Mouse (Mus musculus): ENCODE measurements at regions not wholly inside any gene's neighbourhood (a gene's known extent, or its start where the extent isn't known, plus 50 kb on each side); places are given as distances from the start of the nearest gene placed in this dataset.

- 0 out of 2 replicates have a peak, but pooled peaks cover 2% of the 10 kb centered on the region for H3K27me3 ChIP-seq (ENCODE audit: control insufficient read depth, insufficient read depth, low read depth, low read length)
- H3K36me3 ChIP-seq (ENCODE audit: control insufficient read depth, insufficient read depth, low read length), result no peaks in the 10 kb centered on the region
- H3K4me1 ChIP-seq (ENCODE audit: control insufficient read depth, insufficient read depth, low read length), result peaks cover 7% of the 10 kb centered on the region
- H3K9me3 ChIP-seq (replicated peaks; ENCODE audit: control insufficient read depth, low read length, poor library complexity, severe bottlenecking), result no peaks in the 10 kb centered on the region
- H3K4me3 ChIP-seq (ENCODE audit: low read depth, low read length), result no peak overlapping the region
- no peak overlapping the region for H3K4me2 ChIP-seq (ENCODE audit: low read length)
- H3K9ac ChIP-seq (ENCODE audit: low read depth, low read length), result no peak overlapping the region
- no peak for ATAC-seq
- no peak overlapping the region for H3K27ac ChIP-seq (ENCODE audit: low read length)
These were observed 210.5 kb upstream of the Prok2 start for GRCm38 (mm10) chr6:99936716-99937115.

GRCm38 (mm10) chr6:99935373-99935772 lies 209.2 kb upstream of the Prok2 start:
- ATAC-seq, result no peak
- H3K27ac ChIP-seq (ENCODE audit: low read length), result no peak overlapping the region
- H3K27me3 ChIP-seq (ENCODE audit: control insufficient read depth, insufficient read depth, low read depth, low read length), result no peaks in the 10 kb centered on the region
- H3K36me3 ChIP-seq (ENCODE audit: control insufficient read depth, insufficient read depth, low read length), result no peaks in the 10 kb centered on the region
- H3K9me3 ChIP-seq (replicated peaks; ENCODE audit: control insufficient read depth, low read length, poor library complexity, severe bottlenecking), result no peaks in the 10 kb centered on the region
- H3K4me1 ChIP-seq (ENCODE audit: control insufficient read depth, insufficient read depth, low read length), result peaks cover 7% of the 10 kb centered on the region
- no peak overlapping the region for H3K4me3 ChIP-seq (ENCODE audit: low read depth, low read length)
- H3K4me2 ChIP-seq (ENCODE audit: low read length), result no peak overlapping the region
- H3K9ac ChIP-seq (ENCODE audit: low read depth, low read length), result no peak overlapping the region
- WGBS, result 82% methylated on average over 4 of the region's 4 CpGs

- Histone ChIP-seq H3K4me3 (ENCODE audit: low read depth, low read length) (no peak overlapping the region), H3K27ac (ENCODE audit: low read length) (no peak overlapping the region), H3K9me3 (replicated peaks; ENCODE audit: control insufficient read depth, low read length, poor library complexity, severe bottlenecking) (no peaks in the 10 kb centered on the region), H3K9ac (ENCODE audit: low read depth, low read length) (no peak overlapping the region), H3K4me2 (ENCODE audit: low read length) (no peak overlapping the region), H3K36me3 (ENCODE audit: control insufficient read depth, insufficient read depth, low read length) (no peaks in the 10 kb centered on the region), H3K4me1 (ENCODE audit: control insufficient read depth, insufficient read depth, low read length) (peaks cover 7% of the 10 kb centered on the region), H3K27me3 (ENCODE audit: control insufficient read depth, insufficient read depth, low read depth, low read length) (no peaks in the 10 kb centered on the region)
- WGBS, result 72% methylated on average over 5 of the region's 5 CpGs
- ATAC-seq, result no peak
These were observed 208.2 kb upstream of the Prok2 start for GRCm38 (mm10) chr6:99934394-99934793.

- Histone ChIP-seq H3K36me3 (ENCODE audit: control insufficient read depth, insufficient read depth, low read length) (no peaks in the 10 kb centered on the region), H3K9ac (ENCODE audit: low read depth, low read length) (no peak overlapping the region), H3K27ac (ENCODE audit: low read length) (no peak overlapping the region), H3K27me3 (ENCODE audit: control insufficient read depth, insufficient read depth, low read depth, low read length) (no peaks in the 10 kb centered on the region), H3K4me1 (ENCODE audit: control insufficient read depth, insufficient read depth, low read length) (no peaks in the 10 kb centered on the region; the same call in 1 of the 2 replicates), H3K4me3 (ENCODE audit: low read depth, low read length) (no peak overlapping the region), H3K4me2 (ENCODE audit: low read length) (no peak overlapping the region), H3K9me3 (replicated peaks; ENCODE audit: control insufficient read depth, low read length, poor library complexity, severe bottlenecking) (no peaks in the 10 kb centered on the region)
- 76% methylated on average over 5 of the region's 5 CpGs for WGBS
- ATAC-seq, result no peak
These were observed 207.2 kb upstream of the Prok2 start for GRCm38 (mm10) chr6:99933404-99933803.

GRCm38 (mm10) chr6:99932923-99933322 lies 206.7 kb upstream of the Prok2 start:
- H3K4me3 ChIP-seq (ENCODE audit: low read depth, low read length), result no peak overlapping the region
- no peaks in the 10 kb centered on the region; the same call in 1 of the 2 replicates for H3K4me1 ChIP-seq (ENCODE audit: control insufficient read depth, insufficient read depth, low read length)
- H3K27ac ChIP-seq (ENCODE audit: low read length), result no peak overlapping the region
- no peaks in the 10 kb centered on the region for H3K27me3 ChIP-seq (ENCODE audit: control insufficient read depth, insufficient read depth, low read depth, low read length)
- 50% methylated on average over 2 of the region's 2 CpGs for WGBS
- no peak overlapping the region for H3K4me2 ChIP-seq (ENCODE audit: low read length)
- H3K36me3 ChIP-seq (ENCODE audit: control insufficient read depth, insufficient read depth, low read length), result no peaks in the 10 kb centered on the region
- ATAC-seq, result no peak
- H3K9me3 ChIP-seq (replicated peaks; ENCODE audit: control insufficient read depth, low read length, poor library complexity, severe bottlenecking), result no peaks in the 10 kb centered on the region
- no peak overlapping the region for H3K9ac ChIP-seq (ENCODE audit: low read depth, low read length)

DNA sequence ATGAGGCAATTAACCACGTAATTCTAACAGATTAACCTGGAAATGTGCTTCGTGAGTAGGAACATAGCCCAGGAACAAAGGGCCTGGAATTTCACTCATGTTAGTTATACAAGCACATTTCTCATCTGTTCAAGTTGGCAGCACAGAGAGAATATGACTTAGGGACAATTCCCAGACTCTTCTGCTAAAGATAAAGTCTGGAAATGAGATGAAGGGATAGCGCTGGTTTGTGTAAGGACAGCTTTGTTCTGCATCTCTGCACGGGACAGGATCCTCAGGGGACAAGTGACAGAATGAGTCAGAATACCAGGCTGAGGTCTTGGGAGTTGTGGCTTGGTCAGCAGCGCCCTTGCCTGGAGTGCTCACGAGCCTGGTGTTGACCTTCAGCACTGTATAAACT lies 206.2 kb upstream of the Prok2 start:
- no peak overlapping the region for H3K4me3 ChIP-seq (ENCODE audit: low read depth, low read length)
- H3K9ac ChIP-seq (ENCODE audit: low read depth, low read length), result no peak overlapping the region
- no peak overlapping the region for H3K4me2 ChIP-seq (ENCODE audit: low read length)
- H3K36me3 ChIP-seq (ENCODE audit: control insufficient read depth, insufficient read depth, low read length), result no peaks in the 10 kb centered on the region
- no peak overlapping the region for H3K27ac ChIP-seq (ENCODE audit: low read length)
- WGBS, result 70% methylated on average over 6 of the region's 6 CpGs
- no peaks in the 10 kb centered on the region for H3K27me3 ChIP-seq (ENCODE audit: control insufficient read depth, insufficient read depth, low read depth, low read length)
- H3K9me3 ChIP-seq (replicated peaks; ENCODE audit: control insufficient read depth, low read length, poor library complexity, severe bottlenecking), result no peaks in the 10 kb centered on the region
- no peak for ATAC-seq
- no peaks in the 10 kb centered on the region; the same call in 1 of the 2 replicates for H3K4me1 ChIP-seq (ENCODE audit: control insufficient read depth, insufficient read depth, low read length)

GRCm38 (mm10) chr6:99931588-99931987 lies 205.4 kb upstream of the Prok2 start:
- H3K27me3 ChIP-seq (ENCODE audit: control insufficient read depth, insufficient read depth, low read depth, low read length), result no peaks in the 10 kb centered on the region
- H3K36me3 ChIP-seq (ENCODE audit: control insufficient read depth, insufficient read depth, low read length), result no peaks in the 10 kb centered on the region
- no peaks in the 10 kb centered on the region for H3K9me3 ChIP-seq (replicated peaks; ENCODE audit: control insufficient read depth, low read length, poor library complexity, severe bottlenecking)
- ATAC-seq, result no peak
- no peak overlapping the region for H3K27ac ChIP-seq (ENCODE audit: low read length)
- no peak overlapping the region for H3K4me2 ChIP-seq (ENCODE audit: low read length)
- 84% methylated on average over 4 of the region's 4 CpGs for WGBS
- no peak overlapping the region for H3K9ac ChIP-seq (ENCODE audit: low read depth, low read length)
- H3K4me3 ChIP-seq (ENCODE audit: low read depth, low read length), result no peak overlapping the region
- H3K4me1 ChIP-seq (ENCODE audit: control insufficient read depth, insufficient read depth, low read length), result no peaks in the 10 kb centered on the region; the same call in 1 of the 2 replicates

DNA sequence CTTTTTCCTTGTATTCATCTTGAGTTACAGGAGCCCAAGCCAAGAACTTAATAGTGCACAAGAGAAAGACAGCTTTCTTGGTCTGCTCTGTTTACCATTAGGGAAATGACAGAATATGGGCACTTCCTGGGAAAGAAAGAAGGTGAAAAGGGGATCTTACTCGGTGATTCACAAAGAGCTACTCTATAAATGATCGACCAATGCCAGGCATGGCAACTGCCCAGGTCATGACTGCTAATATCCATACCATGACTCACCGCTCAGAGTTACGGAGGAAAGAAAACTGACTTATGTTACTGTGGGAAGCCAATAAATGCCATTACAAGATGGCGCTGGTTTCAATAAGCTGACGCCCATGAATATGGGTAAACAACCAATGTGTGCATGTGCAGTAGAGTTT lies 204.1 kb upstream of the Prok2 start:
- H3K4me3 ChIP-seq (ENCODE audit: low read depth, low read length), result no peak overlapping the region
- no peaks in the 10 kb centered on the region; the same call in 1 of the 2 replicates for H3K4me1 ChIP-seq (ENCODE audit: control insufficient read depth, insufficient read depth, low read length)
- H3K27ac ChIP-seq (ENCODE audit: low read length), result no peak overlapping the region
- no peaks in the 10 kb centered on the region for H3K9me3 ChIP-seq (replicated peaks; ENCODE audit: control insufficient read depth, low read length, poor library complexity, severe bottlenecking)
- no peaks in the 10 kb centered on the region for H3K36me3 ChIP-seq (ENCODE audit: control insufficient read depth, insufficient read depth, low read length)
- no peak for ATAC-seq
- WGBS, result 95% methylated on average over 6 of the region's 6 CpGs
- no peaks in the 10 kb centered on the region for H3K27me3 ChIP-seq (ENCODE audit: control insufficient read depth, insufficient read depth, low read depth, low read length)
- no peak overlapping the region for H3K9ac ChIP-seq (ENCODE audit: low read depth, low read length)
- H3K4me2 ChIP-seq (ENCODE audit: low read length), result no peak overlapping the region

- Histone ChIP-seq H3K36me3 (ENCODE audit: control insufficient read depth, insufficient read depth, low read length) (no peaks in the 10 kb centered on the region), H3K27me3 (ENCODE audit: control insufficient read depth, insufficient read depth, low read depth, low read length) (no peaks in the 10 kb centered on the region), H3K9ac (ENCODE audit: low read depth, low read length) (no peak overlapping the region), H3K4me3 (ENCODE audit: low read depth, low read length) (no peak overlapping the region), H3K4me2 (ENCODE audit: low read length) (no peak overlapping the region), H3K9me3 (replicated peaks; ENCODE audit: control insufficient read depth, low read length, poor library complexity, severe bottlenecking) (no peaks in the 10 kb centered on the region), H3K4me1 (ENCODE audit: control insufficient read depth, insufficient read depth, low read length) (no peaks in the 10 kb centered on the region), H3K27ac (ENCODE audit: low read length) (no peak overlapping the region)
- WGBS, result 73% methylated on average over 10 of the region's 10 CpGs
- ATAC-seq, result no peak
These were observed 201.9 kb upstream of the Prok2 start for GRCm38 (mm10) chr6:99927933-99928555.

All from midbrain, embryonic 16.5 days (tissue).